Mouse (Mus musculus) spleen, adult 2 months (tissue): ENCODE results near the gene Mslnl.
A peak's percentile ranks its signal among the peaks of the same experiment; 100 is the strongest.

Experiments used
- CTCF ChIP-seq: fragments of 200-500 bp; IDR thresholded peaks from 2 replicates; pipeline ENCODE4 v1.5.1; 2011; ENCODE audit warnings: mild to moderate bottlenecking, inconsistent platforms; ENCODE audit not compliant: insufficient read depth, insufficient read length, insufficient replicate concordance; ENCODE audit errors: extremely low read depth
- POLR2A ChIP-seq: fragments of 200-500 bp; IDR thresholded peaks from 2 replicates; pipeline ENCODE4 v1.6.1; 2011; ENCODE audit warnings: low read depth, low read length, inconsistent platforms

GRCm38 (mm10) chr17:25732082-25732481 is 3.8 kb upstream of the Mslnl start:
- TF ChIP-seq CTCF, result peak; percentile 86; the same call in 1 of the 2 replicates
- no peak for TF ChIP-seq POLR2A
